In genomic region chr2:160620279-160620963, GRCm38 (mm10) we compare ENCODE assay signal across 9 mouse cellular contexts. TPM values are rescaled to one million over a fixed set of nuclear protein-coding genes. Genes with fewer than 3 reads are reported as not detected.
DNase-seq lines count a peak whose midpoint lies in the region; ATAC-seq and TF ChIP-seq lines count a peak whose summit lies in the region.
"Had no signal": no experiment of that assay in that cellular context is flagged by ENCODE, and none has a peak within 500 bp of the region (broad histone marks: within the 10 kb centered on the region; RNA-seq: fewer than 3 reads in every experiment).

No protein-coding gene starts in this region.

- no peaks in the 10 kb centered on the region for H3K36me3 ChIP-seq in liver, adult 2 months (ENCODE audit: control insufficient read depth, insufficient read depth, low read length)
- H3K36me3 ChIP-seq in embryonic facial prominence, embryonic 15.5 days = no peaks in the 10 kb centered on the region
- H3K36me3 ChIP-seq in megakaryocyte, embryonic 14.5 days (replicated peaks; ENCODE audit: low read length) = peaks cover 6% of the 10 kb centered on the region

- TF ChIP-seq POLR2A in liver, adult 2 months (IDR thresholded peaks at IDR 0.05; ENCODE audit: extremely low read depth, insufficient read depth, low read length) = no peak

- intact Hi-C loops in heart, postnatal 10 days (cut with DNase I) = loop anchor here (2.0 kb wide), 1 partner anchor 70 kb away; no protein-coding TSS in a partner anchor

- H3K27me3 ChIP-seq in liver, adult 2 months (ENCODE audit: control insufficient read depth, insufficient read depth, low read length) = no peaks in the 10 kb centered on the region
- no peaks in the 10 kb centered on the region for H3K27me3 ChIP-seq in embryonic facial prominence, embryonic 15.5 days
- H3K27me3 ChIP-seq in megakaryocyte, embryonic 14.5 days (replicated peaks) = no peaks in the 10 kb centered on the region

- peak; percentile 37 for DNase-seq in liver, adult 2 months (ENCODE audit: extremely low read depth, low read depth, low spot score)
- no peak for DNase-seq in liver
- DNase-seq in heart, postnatal 10 days = peak; percentile 32 to 39
- no peak for DNase-seq in cerebellum, adult 18-20 months
- DNase-seq in kidney, adult 11 months = no peak
- DNase-seq in ovary, postnatal 10 days (ENCODE audit: low spot score) = no peak

- 80% methylated on average over 6 of the region's 6 CpGs for WGBS in liver, adult 2 months
- 36% methylated on average over 6 of the region's 6 CpGs for WGBS in embryonic facial prominence, embryonic 15.5 days

- ATAC-seq in embryonic facial prominence, embryonic 15.5 days (ENCODE audit: insufficient number of reproducible peaks, low FRiP score, low TSS enrichment, low read depth) = no peak

- H3K79me2 ChIP-seq in liver, adult 2 months (ENCODE audit: control insufficient read depth, insufficient read depth, low read length) = no peaks in the 10 kb centered on the region

- H3K4me3 ChIP-seq in liver, adult 2 months (ENCODE audit: insufficient read depth, low read depth, low read length) = no peak overlapping the region
- no peak overlapping the region for H3K4me3 ChIP-seq in embryonic facial prominence, embryonic 15.5 days (replicated peaks)
- peak overlapping the region; percentile 31 for H3K4me3 ChIP-seq in megakaryocyte, embryonic 14.5 days (replicated peaks)

- TF ChIP-seq CTCF in liver, adult 2 months (IDR thresholded peaks at IDR 0.05; ENCODE audit: low read depth, low read length) = no peak

- no peak overlapping the region for H3K9ac ChIP-seq in liver, adult 2 months (ENCODE audit: low read depth, low read length)
- H3K9ac ChIP-seq in embryonic facial prominence, embryonic 15.5 days = no peak overlapping the region

- no peak overlapping the region for H3K4me2 ChIP-seq in embryonic facial prominence, embryonic 15.5 days (replicated peaks)
- H3K4me2 ChIP-seq: midbrain, embryonic 11.5 days had no signal

- H3K9me3 ChIP-seq in embryonic facial prominence, embryonic 15.5 days (replicated peaks) = no peaks in the 10 kb centered on the region
- H3K9me3 ChIP-seq in megakaryocyte, embryonic 14.5 days = peaks cover 7% of the 10 kb centered on the region

- peaks cover 6% of the 10 kb centered on the region for H3K4me1 ChIP-seq in liver, adult 2 months (ENCODE audit: control insufficient read depth, insufficient read depth, low read length)
- H3K4me1 ChIP-seq in embryonic facial prominence, embryonic 15.5 days = peaks cover 43% of the 10 kb centered on the region
- H3K4me1 ChIP-seq in megakaryocyte, embryonic 14.5 days = peaks cover 48% of the 10 kb centered on the region

- H3K27ac ChIP-seq in liver, adult 2 months (replicated peaks; ENCODE audit: insufficient read depth, low read depth, low read length) = 0 out of 2 replicates have a peak overlapping the region, but pooled peaks have one; percentile 2
- peak overlapping the region; percentile 80 for H3K27ac ChIP-seq in embryonic facial prominence, embryonic 15.5 days (replicated peaks)

RNA-seq across cellular contexts. Expression of gene Top1, which starts 25.3 kb away (rescaled TPM):
- total RNA-seq in liver, adult 2 months (2014; rRNA removed) = 20.1 and 26.1 TPM in 2 replicates
- polyA plus RNA-seq in liver, adult 2 months (2012; rRNA removed) = 6.0 and 6.2 TPM in 2 replicates
- polyA plus RNA-seq in embryonic facial prominence, embryonic 15.5 days (2015; fragmentation: Nextera tagmentation; extraction: Ambion mirVana) = 69.8 and 71.7 TPM in 2 replicates
- total RNA-seq in heart, postnatal 10 days (2021) = 10 to 100 TPM; 53.1 to 65.1 TPM
- 43.0 and 107 TPM in 2 replicates for polyA plus RNA-seq in megakaryocyte, embryonic 14.5 days (2012; ENCODE audit: insufficient read depth, low replicate concordance)

Comparison
In these comparisons a context has a peak if more than half of its experiments do, and no peak if none do; other contexts are left out.
1. DNase-seq: peak in liver, adult 2 months (single experiment) and heart, postnatal 10 days (2 of 2); none in liver (single experiment), cerebellum, adult 18-20 months (0 of 2), kidney, adult 11 months (single experiment) and ovary, postnatal 10 days (single experiment).